Mouse (Mus musculus) B cell, adult 2 months (primary cell): ENCODE measurements around the gene Slc22a13.
"Not testable (repeated sequence)": the region's sequence is repeated elsewhere in the genome, so short reads cannot be mapped to it uniquely, and the experiment has no call there.

Source experiments
- DNase-seq, 2 experiments: peaks; one replicate each; pipeline ENCODE4 v3.0.0; 2022

The Slc22a13 gene

GRCm38 (mm10) chr9:119208998-119209397 is at the start of gene Slc22a13:
Gene Slc22a13 (minus strand): TSS chr9:119209098.
- no peak for DNase-seq

- no peak for DNase-seq
These were observed 49.2 kb upstream of the Slc22a13 start for GRCm38 (mm10) chr9:119258128-119258527.

- no peak for DNase-seq
These were observed 47.3 kb upstream of the Slc22a13 start for GRCm38 (mm10) chr9:119256161-119256560.

- no peak for DNase-seq
These were observed 46.2 kb upstream of the Slc22a13 start for GRCm38 (mm10) chr9:119255096-119255495.

- DNase-seq: no peak
These were observed 45.3 kb upstream of the Slc22a13 start for GRCm38 (mm10) chr9:119254187-119254586.

GRCm38 (mm10) chr9:119247996-119248395 is 39.1 kb upstream of the Slc22a13 start:
- no peak for DNase-seq

- no peak for DNase-seq
These were observed 37.9 kb upstream of the Slc22a13 start for GRCm38 (mm10) chr9:119246826-119247225.

- DNase-seq: no peak
These were observed 35.1 kb upstream of the Slc22a13 start for GRCm38 (mm10) chr9:119243981-119244380.

- no peak for DNase-seq
These were observed 32.4 kb upstream of the Slc22a13 start for GRCm38 (mm10) chr9:119241169-119241865.

- DNase-seq: no peak
These were observed 31.5 kb upstream of the Slc22a13 start for GRCm38 (mm10) chr9:119240286-119240997.

- DNase-seq: no peak
These were observed 30.4 kb upstream of the Slc22a13 start for GRCm38 (mm10) chr9:119239274-119239673.

- no peak for DNase-seq
These were observed 29.9 kb upstream of the Slc22a13 start for GRCm38 (mm10) chr9:119238796-119239195.

- no peak for DNase-seq
These were observed 22.7 kb upstream of the Slc22a13 start for GRCm38 (mm10) chr9:119231552-119231951.

GRCm38 (mm10) chr9:119230829-119231228 is 21.9 kb upstream of the Slc22a13 start:
- no peak for DNase-seq

GRCm38 (mm10) chr9:119220249-119220648 is 11.4 kb upstream of the Slc22a13 start:
- no peak for DNase-seq

- no peak for DNase-seq
These were observed 10.8 kb upstream of the Slc22a13 start for GRCm38 (mm10) chr9:119219667-119220066.

- DNase-seq: not testable (repeated sequence)
These were observed 6.4 kb upstream of the Slc22a13 start for GRCm38 (mm10) chr9:119215341-119215740.

GRCm38 (mm10) chr9:119214601-119215000 is 5.7 kb upstream of the Slc22a13 start:
- no peak for DNase-seq

GRCm38 (mm10) chr9:119212996-119213395 is 4.1 kb upstream of the Slc22a13 start:
- DNase-seq: no peak

GRCm38 (mm10) chr9:119207113-119207512 is 1.8 kb downstream of the Slc22a13 start:
- no peak for DNase-seq

- no peak for DNase-seq
These were observed 2.2 kb downstream of the Slc22a13 start for GRCm38 (mm10) chr9:119206666-119207065.

GRCm38 (mm10) chr9:119205756-119206155 is 3.1 kb downstream of the Slc22a13 start:
- DNase-seq: no peak

GRCm38 (mm10) chr9:119203617-119204016 is 5.3 kb downstream of the Slc22a13 start:
- DNase-seq: no peak

GRCm38 (mm10) chr9:119201653-119202052 is 7.2 kb downstream of the Slc22a13 start:
- no peak for DNase-seq
